Mouse (Mus musculus) kidney, postnatal 4 days (tissue): ENCODE measurements around the gene Sh3bp5.

Experiments
- DNase-seq, 2 experiments: peaks; one replicate each; pipeline ENCODE4 v3.0.0; 2021; ENCODE audit warnings: mixed read lengths in 2 of 2

Gene Sh3bp5

DNA sequence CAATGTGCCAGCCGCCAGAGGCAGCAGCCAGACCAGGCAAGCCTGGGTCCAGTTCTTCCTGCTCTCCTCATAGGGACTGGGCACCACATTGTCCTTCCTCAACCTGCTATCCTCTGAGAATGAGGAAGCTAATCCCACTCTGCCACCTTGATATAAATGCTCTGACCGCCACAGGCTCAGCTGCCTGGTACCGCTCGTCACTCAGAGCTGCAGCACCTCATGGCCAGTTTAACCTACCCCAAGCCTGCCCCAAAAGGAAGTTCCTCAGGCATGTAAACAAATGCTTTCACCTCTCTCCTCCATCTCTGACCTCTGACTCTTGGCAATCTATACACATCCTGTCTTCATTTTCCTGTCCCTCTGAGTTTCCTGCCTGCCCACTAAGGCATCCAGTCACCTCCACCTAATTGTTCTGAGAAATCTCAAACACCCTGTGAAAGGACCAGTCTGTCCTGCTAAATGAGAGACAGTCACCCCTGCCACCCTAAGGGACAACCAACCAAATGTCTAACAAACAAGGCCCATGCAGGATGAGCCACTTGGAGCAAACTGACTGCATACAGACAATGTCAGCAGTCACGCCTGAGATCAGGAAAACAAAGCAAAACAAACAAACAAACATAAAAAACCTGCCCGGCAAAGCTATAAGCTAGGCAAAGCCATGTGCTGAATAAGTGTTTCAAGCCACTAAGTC lies 27.8 kb downstream of the Sh3bp5 start:
- DNase-seq, result no peak

- DNase-seq, result peak; percentile 65 to 77
These were observed 28.7 kb downstream of the Sh3bp5 start for GRCm38 (mm10) chr14:31407208-31407607.

DNA sequence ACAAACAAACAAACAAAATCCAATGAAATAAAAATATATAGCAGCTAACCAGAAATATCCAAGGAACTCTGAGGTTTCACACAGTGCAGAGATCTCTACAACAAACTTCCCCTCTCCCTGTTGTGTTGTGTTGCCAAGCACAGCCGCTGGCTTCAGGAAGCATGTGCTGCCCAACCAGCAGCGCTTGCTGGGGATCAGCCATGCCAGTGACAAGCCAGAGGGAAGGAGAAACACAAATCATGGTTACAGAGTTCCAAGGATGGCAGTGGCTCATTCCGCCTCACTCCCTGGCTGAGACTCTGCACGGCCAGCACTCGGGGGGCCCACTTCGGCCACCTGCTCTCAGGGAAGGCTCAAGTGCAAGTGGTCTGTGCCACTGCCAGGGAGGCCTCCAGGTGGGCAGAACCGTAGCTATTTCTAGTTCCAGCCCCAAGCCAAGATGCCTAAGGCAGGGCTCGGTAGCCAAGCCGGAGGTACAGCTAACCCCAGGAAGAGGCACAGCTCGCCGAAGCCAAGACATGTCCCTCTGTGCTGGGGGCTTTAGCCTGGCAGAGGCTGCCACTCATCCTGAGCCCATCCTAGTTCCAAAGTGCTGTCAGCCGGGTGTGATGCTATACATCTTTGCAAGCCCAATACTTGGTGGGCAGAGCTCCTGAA lies 29.6 kb downstream of the Sh3bp5 start:
- DNase-seq, result no peak

- no peak for DNase-seq
These were observed 30.2 kb downstream of the Sh3bp5 start for GRCm38 (mm10) chr14:31405652-31406051.

- no peak for DNase-seq
These were observed 31.2 kb downstream of the Sh3bp5 start for GRCm38 (mm10) chr14:31404663-31405062.

DNA sequence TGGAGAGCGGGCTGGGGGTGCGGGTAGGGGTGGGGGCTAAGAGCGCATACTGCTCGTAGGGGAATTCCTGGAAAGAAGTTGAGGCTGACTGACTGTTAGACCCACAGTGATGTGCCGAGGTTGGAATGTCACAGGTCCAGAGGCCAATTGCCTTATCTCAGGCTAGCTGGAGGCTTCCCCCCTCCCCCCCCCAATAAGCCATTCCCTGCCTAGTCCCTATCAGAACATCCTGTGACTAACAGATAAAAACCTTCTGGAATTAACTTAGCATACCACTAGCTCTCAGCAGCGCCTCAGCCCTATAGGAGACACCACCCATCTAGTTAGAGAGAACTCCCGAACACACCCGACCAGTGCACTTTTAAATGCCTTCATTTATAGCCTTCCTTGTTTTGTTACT lies 31.9 kb downstream of the Sh3bp5 start:
- no peak for DNase-seq

DNA sequence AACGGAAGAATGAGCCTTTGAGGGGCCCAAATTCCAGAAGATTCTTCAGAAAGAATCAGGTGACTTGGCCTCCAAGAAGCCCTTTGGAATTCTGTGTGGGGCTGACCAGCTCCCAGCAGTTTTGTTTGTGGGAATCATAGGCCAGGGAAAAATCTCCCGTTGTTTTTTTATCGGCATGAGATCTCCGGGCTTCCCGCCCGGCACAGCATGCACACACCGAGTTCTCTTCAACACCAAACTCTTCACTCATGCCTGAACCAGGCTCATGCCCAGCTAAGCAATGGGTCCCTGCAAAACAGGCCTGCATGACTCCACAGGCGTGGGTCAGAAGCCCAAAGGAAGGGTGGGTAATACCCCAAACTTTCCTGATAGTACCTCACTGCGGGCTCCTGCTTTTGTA lies 32.3 kb downstream of the Sh3bp5 start:
- DNase-seq, result no peak

DNA sequence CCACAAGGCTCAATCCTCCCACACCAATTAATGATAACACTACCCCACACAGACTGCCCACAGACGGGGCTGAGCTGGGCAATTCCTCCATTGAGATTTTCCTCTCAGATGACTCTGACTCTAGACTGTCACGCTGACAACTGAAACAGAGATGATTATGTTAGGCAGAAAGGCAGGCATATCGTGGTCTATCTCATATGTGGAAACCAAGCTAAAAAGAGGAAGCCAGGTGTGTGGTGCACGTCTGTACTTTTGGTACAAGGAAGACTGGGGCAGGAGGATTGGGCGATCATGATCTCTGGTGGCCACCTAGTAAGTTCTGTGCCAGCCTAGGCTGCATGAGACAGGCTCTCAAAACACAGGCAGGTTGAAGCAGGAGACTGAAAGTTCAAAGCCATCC lies 33.2 kb downstream of the Sh3bp5 start:
- no peak for DNase-seq

- no peak for DNase-seq
These were observed 33.9 kb downstream of the Sh3bp5 start for GRCm38 (mm10) chr14:31401918-31402427.

DNA sequence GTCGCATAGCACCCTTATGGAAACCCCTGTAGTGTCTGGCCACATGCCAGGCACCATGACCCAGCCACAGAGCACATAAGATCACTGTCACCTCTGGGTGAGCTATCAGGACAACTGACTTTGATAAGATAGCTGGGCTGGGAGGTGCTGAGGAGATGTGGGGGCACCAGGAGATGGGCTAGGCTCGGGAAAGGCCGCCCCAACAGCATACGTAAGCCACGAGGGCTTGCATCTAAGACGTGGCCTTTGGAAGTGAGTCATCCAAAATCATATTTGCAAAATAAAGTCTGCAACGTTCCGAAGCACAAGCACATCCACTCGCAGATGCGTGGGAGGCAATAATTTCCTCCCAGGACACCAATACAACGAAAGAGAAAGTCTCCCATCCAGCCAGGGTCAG lies 35.0 kb downstream of the Sh3bp5 start:
- DNase-seq, result no peak

GRCm38 (mm10) chr14:31400246-31400645 lies 35.6 kb downstream of the Sh3bp5 start:
- DNase-seq, result no peak

- no peak for DNase-seq
These were observed 36.6 kb downstream of the Sh3bp5 start for GRCm38 (mm10) chr14:31399271-31399670.

GRCm38 (mm10) chr14:31398819-31399218 lies 37.1 kb downstream of the Sh3bp5 start:
- DNase-seq, result no peak

GRCm38 (mm10) chr14:31397791-31398595 lies 37.9 kb downstream of the Sh3bp5 start:
- DNase-seq, result peak; percentile 63 to 80

GRCm38 (mm10) chr14:31397353-31397752 lies 38.5 kb downstream of the Sh3bp5 start:
- no peak for DNase-seq

GRCm38 (mm10) chr14:31396428-31396827 lies 39.5 kb downstream of the Sh3bp5 start:
- no peak for DNase-seq

- DNase-seq, result no peak
These were observed 40.2 kb downstream of the Sh3bp5 start for GRCm38 (mm10) chr14:31395629-31396199.

DNA sequence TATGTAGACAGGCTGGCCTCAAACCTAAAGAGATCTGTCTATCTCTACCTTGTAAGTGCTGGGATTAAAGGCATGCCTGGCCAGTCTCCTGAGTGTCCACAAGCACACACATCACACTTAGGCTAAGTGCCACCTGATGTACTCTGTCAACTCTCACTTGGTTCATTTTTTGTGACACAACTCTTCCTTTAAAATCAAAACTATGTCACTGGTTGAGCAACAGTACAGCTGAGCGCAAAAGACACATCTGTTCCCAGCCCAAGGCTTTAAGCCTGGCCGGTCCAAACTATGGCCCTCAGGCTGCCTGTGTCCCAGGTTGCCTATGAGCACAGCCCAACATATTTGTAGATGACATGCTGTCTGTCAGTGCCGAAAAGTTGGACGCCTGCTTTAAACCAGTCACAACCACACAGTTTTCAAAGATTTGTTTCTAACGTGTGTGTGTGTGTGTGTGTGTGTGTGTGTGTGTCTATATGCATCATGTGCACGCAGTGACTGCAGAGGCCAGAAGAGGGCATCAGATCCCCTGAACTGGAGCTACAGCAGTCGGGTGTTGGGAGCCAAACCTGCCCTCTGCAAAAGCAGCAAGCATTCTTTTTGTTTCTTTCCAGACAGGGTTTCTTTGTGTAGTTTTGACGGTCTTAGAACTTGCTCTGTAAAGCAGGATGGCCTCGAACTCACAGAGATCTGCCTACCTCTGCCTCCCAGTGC lies 40.9 kb downstream of the Sh3bp5 start:
- no peak for DNase-seq

DNA sequence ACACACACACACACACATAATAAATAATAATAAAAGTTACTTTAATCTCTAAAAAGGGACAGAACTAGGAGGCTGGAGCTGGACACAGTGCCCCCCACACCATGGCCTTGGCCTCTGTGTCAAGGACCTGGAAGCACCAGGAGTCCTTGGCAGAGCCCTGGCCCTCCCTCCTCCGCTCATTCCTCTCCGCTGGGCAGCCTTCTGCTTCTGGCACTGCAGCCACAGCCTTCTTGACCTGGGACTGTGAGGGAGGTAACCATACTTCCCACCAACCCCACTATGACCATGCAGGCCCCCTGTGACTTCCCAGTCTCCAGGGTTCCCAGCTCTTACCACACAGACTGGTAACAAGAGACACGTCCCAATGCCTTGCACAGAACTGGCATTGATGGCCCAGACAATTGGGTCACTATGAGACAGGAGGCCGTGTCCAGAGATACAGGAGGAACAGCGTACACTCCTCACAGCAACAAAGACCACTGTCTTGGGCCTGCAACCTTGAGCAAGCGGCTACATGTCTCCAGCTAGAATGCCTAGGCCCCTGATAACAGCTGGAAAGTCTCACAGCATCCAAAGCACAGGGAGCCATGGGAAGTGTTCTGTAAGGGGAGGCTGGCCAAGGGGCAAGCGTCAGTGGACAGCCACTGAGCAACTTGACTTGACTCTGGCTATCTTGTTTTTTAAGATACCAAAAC lies 41.8 kb downstream of the Sh3bp5 start:
- no peak for DNase-seq

GRCm38 (mm10) chr14:31393546-31393890 lies 42.4 kb downstream of the Sh3bp5 start:
- DNase-seq, result no peak

DNA sequence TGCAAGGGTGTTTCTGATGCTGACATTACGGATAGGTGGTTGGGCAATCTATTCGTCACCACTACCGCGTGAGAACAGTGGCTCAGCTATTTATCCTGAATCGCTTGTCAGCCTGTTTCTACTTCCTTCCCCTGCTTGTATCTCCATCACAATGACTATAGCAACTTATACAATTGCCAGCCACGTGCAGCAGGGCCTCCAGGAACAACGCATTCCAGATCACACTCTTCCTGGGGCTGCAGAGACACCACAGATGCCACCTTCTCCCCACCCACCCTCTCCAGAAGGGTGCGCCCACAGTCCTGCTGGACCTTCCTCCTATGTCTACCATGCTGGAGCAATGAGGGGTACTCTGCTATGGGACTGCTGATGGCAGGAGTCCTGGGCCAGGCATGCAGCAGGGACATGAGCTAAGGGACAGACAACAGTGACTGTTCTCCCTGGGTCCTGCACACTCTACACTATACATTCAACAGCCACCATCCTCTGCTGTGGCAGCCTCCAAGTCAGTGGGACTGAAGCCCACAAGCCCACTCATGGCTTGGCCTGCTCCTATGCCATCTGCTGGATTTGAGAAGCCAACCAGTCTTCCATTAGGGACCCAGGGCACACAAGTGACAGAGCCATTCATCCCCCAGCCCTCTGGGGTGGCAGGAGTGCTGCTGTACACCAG lies 42.9 kb downstream of the Sh3bp5 start:
- DNase-seq, result no peak
